ENCODE assay signal across 8 mouse cellular contexts in the genomic region with DNA sequence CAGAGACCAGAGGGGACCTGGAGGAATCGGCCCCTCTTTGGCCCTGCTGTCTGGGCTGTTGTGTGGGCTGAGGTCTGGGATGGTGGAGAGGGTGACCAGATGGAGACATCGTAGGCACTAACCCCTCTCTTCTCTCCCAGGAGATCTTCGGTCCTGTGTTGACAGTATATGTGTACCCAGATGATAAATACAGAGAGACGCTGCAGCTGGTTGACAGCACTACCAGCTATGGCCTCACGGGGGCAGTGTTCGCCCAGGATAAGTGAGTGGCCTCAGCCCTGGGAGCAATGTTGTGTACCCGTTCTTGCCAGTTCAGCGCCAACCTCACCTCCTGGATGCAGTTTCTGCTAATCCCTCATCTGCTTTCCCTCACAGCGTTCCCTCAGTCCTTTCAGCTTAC. TPM values are rescaled to one million over a fixed set of nuclear protein-coding genes. Genes with fewer than 3 reads are reported as not detected.
DNase-seq lines count a peak whose midpoint lies in the region; ATAC-seq lines count a peak whose summit lies in the region.
"Had no signal": no experiment of that assay in that cellular context is flagged by ENCODE, and none has a peak within 500 bp of the region (broad histone marks: within the 10 kb centered on the region; RNA-seq: fewer than 3 reads in every experiment).

No protein-coding gene starts in this region.

- H3K9me3 ChIP-seq in forebrain, embryonic 12.5 days, result no peaks in the 10 kb centered on the region
- H3K9me3 ChIP-seq in midbrain, embryonic 12.5 days, result no peaks in the 10 kb centered on the region
- H3K9me3 ChIP-seq: limb, embryonic 15.5 days had no signal

- H3K27ac ChIP-seq in forebrain, embryonic 12.5 days, result no peak overlapping the region
- H3K27ac ChIP-seq in midbrain, embryonic 12.5 days (replicated peaks), result no peak overlapping the region
- H3K27ac ChIP-seq: limb, embryonic 15.5 days had no signal

- peak; percentile 52 for DNase-seq in Muller cell, postnatal 12 days (ENCODE audit: inconsistent ontology term)
- peak; percentile 40 for DNase-seq in c-Kit-positive CD71-positive TER-119-negative erythroid progenitor cells, embryonic 14.5 days (ENCODE audit: low read depth)
- peak; percentile 80 to 84 for DNase-seq in left cerebral cortex, adult 18-20 months (ENCODE audit: low spot score in 2 of 2)
- DNase-seq in spleen, adult 18-20 months, result peak; percentile 41 to 66

- H3K4me1 ChIP-seq in forebrain, embryonic 12.5 days, result peaks cover 38% of the 10 kb centered on the region
- H3K4me1 ChIP-seq in midbrain, embryonic 12.5 days, result peaks cover 30% of the 10 kb centered on the region

- ATAC-seq in forebrain, embryonic 12.5 days (ENCODE audit: low FRiP score), result peak; percentile 47; the same call in 1 of the 2 replicates
- ATAC-seq in hematopoietic stem cell, adult 5-6 weeks (replicated peaks in 1 of 2; ENCODE audit: insufficient read depth in 1 of 2, low FRiP score in 2 of 2, low TSS enrichment in 1 of 2, low read depth in 1 of 2, poor library complexity in 2 of 2, severe bottlenecking in 2 of 2), result peak; percentile 43 to 63
- 0 out of 2 replicates have a peak, but pooled peaks have one; percentile 35 for ATAC-seq in midbrain, embryonic 12.5 days (ENCODE audit: low FRiP score, low read depth)

- H3K9ac ChIP-seq in forebrain, embryonic 12.5 days, result no peak overlapping the region
- no peak overlapping the region for H3K9ac ChIP-seq in midbrain, embryonic 12.5 days (replicated peaks)
- H3K9ac ChIP-seq: limb, embryonic 15.5 days had no signal

- no peak overlapping the region for H3K4me3 ChIP-seq in forebrain, embryonic 12.5 days (replicated peaks)
- H3K4me3 ChIP-seq in midbrain, embryonic 12.5 days, result no peak overlapping the region
- H3K4me3 ChIP-seq: limb, embryonic 15.5 days had no signal

- 17% methylated on average over 9 of the region's 9 CpGs for WGBS in forebrain, embryonic 12.5 days
- 18% methylated on average over 9 of the region's 9 CpGs for WGBS in midbrain, embryonic 12.5 days

- no peak overlapping the region for H3K4me2 ChIP-seq in forebrain, embryonic 12.5 days
- H3K4me2 ChIP-seq in midbrain, embryonic 12.5 days (replicated peaks), result no peak overlapping the region
- H3K4me2 ChIP-seq: limb, embryonic 15.5 days had no signal

- H3K27me3 ChIP-seq in forebrain, embryonic 12.5 days, result peaks cover 41% of the 10 kb centered on the region
- H3K27me3 ChIP-seq in midbrain, embryonic 12.5 days, result peaks cover 38% of the 10 kb centered on the region

- H3K36me3 ChIP-seq in forebrain, embryonic 12.5 days (replicated peaks), result peaks cover 9% of the 10 kb centered on the region
- H3K36me3 ChIP-seq in midbrain, embryonic 12.5 days, result peaks cover 6% of the 10 kb centered on the region

RNA-seq across cellular contexts. Expression of a gene that starts 9.4 kb away (rescaled TPM):
- not detected in 2 replicates for polyA plus RNA-seq in forebrain, embryonic 12.5 days (2016; fragmentation: Nextera tagmentation; extraction: Ambion mirVana)
- not detected in 2 replicates for total RNA-seq in hematopoietic stem cell, adult 5-6 weeks (2017)
- total RNA-seq in left cerebral cortex, adult 18-20 months (2021), result not detected
- polyA plus RNA-seq in midbrain, embryonic 12.5 days (2016; fragmentation: Nextera tagmentation; extraction: Ambion mirVana), result not detected in 2 replicates

RNA-seq across cellular contexts. Expression of a gene that starts 21.3 kb away (rescaled TPM):
- polyA plus RNA-seq in forebrain, embryonic 12.5 days (2016; fragmentation: Nextera tagmentation; extraction: Ambion mirVana), result 19.0 and 19.3 TPM in 2 replicates
- 5.7 and 9.9 TPM in 2 replicates for total RNA-seq in hematopoietic stem cell, adult 5-6 weeks (2017)
- total RNA-seq in left cerebral cortex, adult 18-20 months (2021), result 10 to 100 TPM; 17.6 to 19.1 TPM
- 17.5 and 19.6 TPM in 2 replicates for polyA plus RNA-seq in midbrain, embryonic 12.5 days (2016; fragmentation: Nextera tagmentation; extraction: Ambion mirVana)

RNA-seq across cellular contexts. Expression of a gene that starts 41.0 kb away (rescaled TPM):
- polyA plus RNA-seq in forebrain, embryonic 12.5 days (2016; fragmentation: Nextera tagmentation; extraction: Ambion mirVana), result not detected in 2 replicates
- total RNA-seq in hematopoietic stem cell, adult 5-6 weeks (2017), result not detected in 2 replicates
- total RNA-seq in left cerebral cortex, adult 18-20 months (2021), result under 1 TPM in 1 of 2 experiments, not detected in 1; 0.12 TPM
- not detected in 2 replicates for polyA plus RNA-seq in midbrain, embryonic 12.5 days (2016; fragmentation: Nextera tagmentation; extraction: Ambion mirVana)
- polyA plus RNA-seq: limb, embryonic 15.5 days had no signal
